ENCODE assay signal across 13 mouse cellular contexts in the genomic region with DNA sequence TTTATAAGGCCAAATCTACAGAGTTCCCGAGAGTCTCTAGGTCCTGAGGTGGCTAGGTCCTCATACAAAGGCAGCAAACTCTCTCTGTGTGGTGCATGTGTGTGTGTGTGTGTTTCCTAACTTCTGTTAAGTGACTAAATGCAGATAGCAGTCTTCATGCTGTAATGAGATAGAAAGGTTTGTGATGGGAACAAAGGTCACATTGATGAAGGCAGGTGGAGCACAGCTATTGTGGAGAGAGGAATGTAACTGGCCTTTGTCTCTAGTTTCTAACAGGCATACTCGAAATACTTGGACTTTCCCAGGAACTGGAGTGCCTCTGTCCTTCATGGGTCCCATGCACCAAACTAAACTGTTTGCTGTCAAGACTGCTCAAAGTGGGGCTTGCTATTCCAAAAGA. TPM values are rescaled to one million over a fixed set of nuclear protein-coding genes. Genes with fewer than 3 reads are reported as not detected.
"Had no signal": no experiment of that assay in that cellular context is flagged by ENCODE, and none has a peak within 500 bp of the region (broad histone marks: within the 10 kb centered on the region; RNA-seq: fewer than 3 reads in every experiment).

No protein-coding gene starts in this region.

- H3K9me3 ChIP-seq: kidney, embryonic 15.5 days; limb, embryonic 10.5 days; liver, embryonic 12.5 days; midbrain, embryonic 15.5 days; neural tube, embryonic 12.5 days had no signal

- DNase-seq: kidney, adult 2 months; kidney, postnatal 25 days; thymus, adult 18-20 months; thymus, postnatal 14 days had no signal

- H3K27ac ChIP-seq: kidney, embryonic 15.5 days; left cerebral cortex, adult 2 months; limb, embryonic 10.5 days; liver, embryonic 12.5 days; macrophage; midbrain, embryonic 15.5 days; neural tube, embryonic 12.5 days had no signal

- H3K4me2 ChIP-seq: kidney, embryonic 15.5 days; liver, embryonic 12.5 days; midbrain, embryonic 11.5 days; midbrain, embryonic 15.5 days; neural tube, embryonic 12.5 days had no signal

- H3K36me3 ChIP-seq: kidney, embryonic 15.5 days; limb, embryonic 10.5 days; liver, embryonic 12.5 days; midbrain, embryonic 15.5 days; neural tube, embryonic 12.5 days had no signal

- H3K9ac ChIP-seq: kidney, embryonic 15.5 days; liver, embryonic 12.5 days; midbrain, embryonic 15.5 days; neural tube, embryonic 12.5 days had no signal

- H3K27me3 ChIP-seq: kidney, embryonic 15.5 days; liver, embryonic 12.5 days; megakaryocyte, embryonic 14.5 days; midbrain, embryonic 15.5 days; neural tube, embryonic 12.5 days had no signal

- H3K4me3 ChIP-seq: kidney, embryonic 15.5 days; left cerebral cortex, adult 2 months; limb, embryonic 10.5 days; liver, embryonic 12.5 days; megakaryocyte, embryonic 14.5 days; midbrain, embryonic 15.5 days; neural tube, embryonic 12.5 days had no signal

- H3K4me1 ChIP-seq: kidney, embryonic 15.5 days; liver, embryonic 12.5 days; megakaryocyte, embryonic 14.5 days; neural tube, embryonic 12.5 days had no signal

- ATAC-seq: liver, embryonic 12.5 days; midbrain, embryonic 15.5 days had no signal

RNA-seq across cellular contexts. Expression of gene Nebl, which starts 14.1 kb away (rescaled TPM):
- polyA plus RNA-seq: macrophage had no signal
